Mouse (Mus musculus): Measurements from ENCODE around the gene Casq1. TPM values are rescaled to one million over a fixed set of nuclear protein-coding genes. Genes with fewer than 3 reads are reported as not detected.

Gene Casq1
- not detected for polyA plus RNA-seq (2017; shearing (Covaris generic))

DNA sequence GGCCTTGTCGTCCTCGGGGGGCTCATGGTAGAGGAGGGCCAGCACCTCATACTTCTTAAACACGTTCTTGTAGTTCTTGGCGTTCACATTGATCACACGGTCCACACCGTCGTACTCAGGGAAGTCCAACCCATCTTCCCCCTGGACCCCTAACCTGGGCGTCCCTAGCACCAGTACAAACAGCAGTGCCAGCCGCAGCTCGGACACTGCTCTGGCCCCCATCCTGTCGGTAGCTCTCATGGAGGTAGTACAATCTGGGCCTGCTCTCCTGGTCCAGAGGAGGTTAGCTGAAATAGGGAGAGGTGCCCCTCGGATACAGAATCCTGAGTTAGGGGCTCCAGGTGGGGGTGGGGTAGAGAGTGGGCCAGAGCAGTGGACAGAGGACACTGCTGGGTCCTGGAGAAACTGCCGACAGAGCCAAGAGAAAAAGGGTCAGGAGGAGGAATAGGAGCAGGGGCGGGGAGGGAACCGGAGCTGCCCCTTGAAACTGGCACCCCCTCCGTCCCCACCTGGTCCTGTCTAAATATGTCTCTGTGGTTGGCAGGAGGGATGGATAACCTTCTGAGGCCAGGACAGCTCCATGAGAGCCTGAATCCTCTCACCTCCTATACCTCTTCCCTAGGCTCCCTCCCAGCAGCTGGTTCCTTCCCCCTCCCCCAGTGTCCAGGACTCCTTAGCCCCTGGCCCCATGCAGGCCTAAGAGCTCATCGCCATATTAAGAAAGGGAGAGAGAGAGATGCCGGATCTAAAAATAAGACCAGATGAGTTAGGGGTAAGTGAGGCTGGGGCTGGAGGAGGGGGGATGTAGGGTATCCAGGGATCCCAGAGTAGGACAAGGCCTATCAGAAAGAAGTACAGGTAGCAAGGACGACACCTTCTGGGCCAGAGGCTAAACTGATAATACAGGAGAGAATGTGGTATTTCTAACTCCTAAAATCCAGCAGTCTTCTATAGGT, at the start of gene Casq1:
Casq1 (minus strand) TSS at position 418 of the 956 bp plus-strand sequence.

GRCm38 (mm10) chr1:172261477-172262078, 41.9 kb upstream of the Casq1 start, which contains the start of gene Igsf8:
Gene Igsf8 (plus strand): TSS chr1:172261641.

DNA sequence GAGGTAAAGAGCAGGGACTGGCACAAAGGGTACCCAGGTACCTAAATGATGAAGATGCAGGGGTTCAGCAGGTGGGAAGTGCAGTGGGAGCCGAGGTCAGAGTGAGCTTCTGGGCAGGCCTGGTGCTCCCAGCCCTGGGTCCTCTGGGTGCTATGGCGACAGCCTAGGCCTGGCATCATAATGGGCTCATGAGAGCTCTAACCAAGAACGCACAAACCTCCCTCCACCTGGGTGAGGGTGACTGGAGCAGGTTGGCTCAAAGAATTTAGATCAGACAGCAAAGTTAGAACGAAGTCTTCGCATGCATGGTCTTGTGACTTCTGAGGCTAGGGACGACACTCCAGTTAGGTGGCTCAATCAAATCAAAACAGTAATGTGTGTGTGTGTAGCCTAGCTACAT, 38.6 kb upstream of the Casq1 start, which contains the start of gene Atp1a4:
Atp1a4 (minus strand) TSS at position 101 of the 400 bp plus-strand sequence.

DNA sequence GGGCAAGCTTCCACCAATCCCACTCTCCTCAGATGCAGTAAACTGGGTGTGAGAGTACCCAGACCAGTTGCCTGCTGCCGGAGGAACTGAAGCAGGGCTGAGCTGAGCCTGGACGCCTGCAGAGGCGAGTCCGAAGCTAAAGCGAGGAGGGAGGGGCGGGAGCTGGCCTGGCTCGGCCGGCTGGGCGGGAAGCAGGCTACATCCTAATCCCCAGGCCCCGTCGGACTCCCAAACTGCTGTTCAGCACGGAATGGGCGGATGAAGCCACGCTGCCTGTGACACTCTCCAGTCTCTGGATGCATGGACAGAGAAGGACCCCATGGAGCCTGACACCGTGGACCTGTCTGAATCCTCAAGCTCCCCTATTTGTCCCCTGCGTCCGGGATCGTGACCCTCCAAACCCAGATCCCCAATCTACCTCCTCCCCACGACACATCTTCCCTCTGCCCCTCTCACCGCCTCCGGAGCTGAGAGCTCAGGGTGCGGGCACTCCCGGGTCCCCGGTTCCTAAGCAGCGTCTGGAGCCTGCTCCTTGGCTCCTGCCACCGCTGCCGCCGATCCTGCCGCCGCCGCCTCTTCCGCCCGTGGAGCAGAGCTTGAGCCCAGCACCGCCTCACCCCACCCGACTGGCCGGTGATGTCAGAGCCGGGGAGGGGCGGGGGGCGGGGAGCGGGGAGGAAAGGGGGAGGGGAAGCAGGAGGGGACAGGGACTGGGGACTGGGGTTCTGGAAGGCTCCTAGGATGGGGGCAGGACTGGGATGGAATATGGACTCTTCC, 13.3 kb downstream of the Casq1 start, which contains the start of gene Pea15a:
Pea15a (minus strand) TSS at position 664 of the 777 bp plus-strand sequence.

Other genes with a start within 250 kb of the Casq1 start
- 2.5 TPM for gene Vangl2, start 191.4 kb downstream of the Casq1 start, polyA plus RNA-seq (2017; shearing (Covaris generic))
- gene Nhlh1, start 162.3 kb downstream of the Casq1 start, polyA plus RNA-seq (2017; shearing (Covaris generic)): not detected
- 220 TPM for gene Copa, start 137.3 kb downstream of the Casq1 start, polyA plus RNA-seq (2017; shearing (Covaris generic))
- gene Ncstn, start 137.1 kb downstream of the Casq1 start, polyA plus RNA-seq (2017; shearing (Covaris generic)): 125 TPM
- gene Pex19, start 93.1 kb downstream of the Casq1 start, polyA plus RNA-seq (2017; shearing (Covaris generic)): 62.8 TPM
- gene Dcaf8, start 71.8 kb downstream of the Casq1 start, polyA plus RNA-seq (2017; shearing (Covaris generic)): 154 TPM
- gene Pea15a, start 13.1 kb downstream of the Casq1 start, polyA plus RNA-seq (2017; shearing (Covaris generic)): 71.5 TPM
- gene Atp1a4, start 38.5 kb upstream of the Casq1 start, polyA plus RNA-seq (2017; shearing (Covaris generic)): not detected
- gene Igsf8, start 41.8 kb upstream of the Casq1 start, polyA plus RNA-seq (2017; shearing (Covaris generic)): 30.5 TPM
- gene Atp1a2, start 78.2 kb upstream of the Casq1 start, polyA plus RNA-seq (2017; shearing (Covaris generic)): 0.77 TPM
- gene Kcnj9, start 109.5 kb upstream of the Casq1 start, polyA plus RNA-seq (2017; shearing (Covaris generic)): not detected
- gene Kcnj10, start 121.3 kb upstream of the Casq1 start, polyA plus RNA-seq (2017; shearing (Covaris generic)): not detected
- gene Pigm, start 156.7 kb upstream of the Casq1 start, polyA plus RNA-seq (2017; shearing (Covaris generic)): 9.4 TPM